Mouse (Mus musculus) liver, embryonic 15.5 days (tissue): Measurements from ENCODE around the gene Pik3r1. TPM values are rescaled to one million over a fixed set of nuclear protein-coding genes. Genes with fewer than 3 reads are reported as not detected.

Experiments used
- ATAC-seq: fragments of 200-750 bp; cut with Nextera tagmentation; 2 replicates; pipeline ENCODE4 v1.8.0; 2017; ENCODE audit warnings: moderate number of reproducible peaks, mild to moderate bottlenecking, moderate library complexity; ENCODE audit not compliant: insufficient read depth
- H3K27ac ChIP-seq: fragments of 300-500 bp; sonication (generic); replicated peaks from 2 replicates; pipeline ENCODE4 v1.5.1; 2015; ENCODE audit warnings: mild to moderate bottlenecking, inconsistent platforms
- H3K27me3 ChIP-seq: fragments of 300-500 bp; sonication (generic); 2 replicates; pipeline ENCODE4 v1.6.1; 2015; ENCODE audit warnings: mild to moderate bottlenecking, inconsistent platforms
- H3K36me3 ChIP-seq: fragments of 300-500 bp; sonication (generic); replicated peaks from 2 replicates; pipeline ENCODE4 v1.6.1; 2015; ENCODE audit warnings: moderate library complexity, mild to moderate bottlenecking, inconsistent platforms
- H3K4me1 ChIP-seq: fragments of 300-500 bp; sonication (generic); replicated peaks from 2 replicates; pipeline ENCODE4 v1.6.1; 2015; ENCODE audit warnings: inconsistent platforms
- H3K4me2 ChIP-seq: fragments of 300-500 bp; sonication (generic); 2 replicates; pipeline ENCODE4 v1.6.1; 2015; ENCODE audit warnings: moderate library complexity, mild to moderate bottlenecking, inconsistent platforms
- H3K4me3 ChIP-seq: fragments of 300-500 bp; sonication (generic); replicated peaks from 2 replicates; pipeline ENCODE4 v1.5.1; 2015; ENCODE audit warnings: mild to moderate bottlenecking, inconsistent platforms
- H3K9ac ChIP-seq: fragments of 300-500 bp; sonication (generic); 2 replicates; pipeline ENCODE4 v1.6.1; 2015; ENCODE audit warnings: moderate library complexity, mild to moderate bottlenecking, inconsistent platforms
- H3K9me3 ChIP-seq: fragments of 300-500 bp; sonication (generic); replicated peaks from 2 replicates; pipeline ENCODE4 v1.6.1; 2016; ENCODE audit warnings: inconsistent platforms
- WGBS: fragments of 180-500 bp; shearing (Covaris S2); methylation state at CpG from one replicate; pipeline ENCODE4 v1.1.7; 2015; ENCODE audit warnings: mixed read lengths; ENCODE audit not compliant: insufficient replicate concordance; 5-methylcytosine and 5-hydroxymethylcytosine counted together
- polyA plus RNA-seq: library from polyadenylated mRNA; unstranded; fragments of >200 nt; fragmentation: Nextera tagmentation; extraction: Ambion mirVana; gene quantifications from 2 replicates; pipeline ENCODE4 v1.2.1, GENCODE M21; 2015

Gene Pik3r1
- polyA plus RNA-seq, 1 experiment from 2014 or later, result 22.6 TPM

- Histone ChIP-seq H3K36me3 (no peaks in the 10 kb centered on the region), H3K9ac (peak overlapping the region; percentile 95), H3K4me1 (peaks cover 87% of the 10 kb centered on the region), H3K27ac (peak overlapping the region; percentile 92), H3K4me2 (peak overlapping the region; percentile 99), H3K27me3 (no peaks in the 10 kb centered on the region), H3K4me3 (peak overlapping the region; percentile 95), H3K9me3 (no peaks in the 10 kb centered on the region)
- no peak for ATAC-seq
- WGBS, result 0% methylated on average over 5 of the region's 5 CpGs
Measured at GRCm38 (mm10) chr13:101766605-101767012, 1.4 kb downstream of the Pik3r1 start.

GRCm38 (mm10) chr13:101765976-101766375 is 2.0 kb downstream of the Pik3r1 start:
- WGBS, result 3% methylated on average over 3 of the region's 3 CpGs
- no peak for ATAC-seq
- no peaks in the 10 kb centered on the region for H3K9me3 ChIP-seq

GRCm38 (mm10) chr13:101764111-101764510 is 3.9 kb downstream of the Pik3r1 start:
- Histone ChIP-seq H3K4me2 (peak overlapping the region; percentile 50), H3K27ac (peak overlapping the region; percentile 68), H3K4me3 (no peak overlapping the region), H3K36me3 (no peaks in the 10 kb centered on the region), H3K9ac (no peak overlapping the region), H3K9me3 (no peaks in the 10 kb centered on the region), H3K4me1 (peaks cover 89% of the 10 kb centered on the region), H3K27me3 (no peaks in the 10 kb centered on the region)
- ATAC-seq, result no peak
- 70% methylated on average over 5 of the region's 5 CpGs for WGBS

More at GRCm38 (mm10) chr13:101765976-101766375, 2.0 kb downstream of the Pik3r1 start:
- H3K4me3 ChIP-seq, result peak overlapping the region; percentile 95
- H3K4me2 ChIP-seq, result peak overlapping the region; percentile 99
- H3K9ac ChIP-seq, result peak overlapping the region; percentile 95
- H3K36me3 ChIP-seq, result no peaks in the 10 kb centered on the region
- peak overlapping the region; percentile 92; the same call in 1 of the 2 replicates for H3K27ac ChIP-seq
- peaks cover 87% of the 10 kb centered on the region for H3K4me1 ChIP-seq
- H3K27me3 ChIP-seq, result no peaks in the 10 kb centered on the region

- H3K9me3 ChIP-seq, result no peaks in the 10 kb centered on the region
- no peaks in the 10 kb centered on the region for H3K36me3 ChIP-seq
- peaks cover 89% of the 10 kb centered on the region for H3K4me1 ChIP-seq
- H3K4me2 ChIP-seq, result peak overlapping the region; percentile 50
- H3K9ac ChIP-seq, result no peak overlapping the region
- H3K4me3 ChIP-seq, result no peak overlapping the region
- H3K27me3 ChIP-seq, result no peaks in the 10 kb centered on the region
- peak overlapping the region; percentile 68 for H3K27ac ChIP-seq
- WGBS, result 87% methylated on average over 9 of the region's 9 CpGs
- no peak for ATAC-seq
Measured at GRCm38 (mm10) chr13:101763676-101764075, 4.3 kb downstream of the Pik3r1 start.

- ATAC-seq, result no peak
- no peaks in the 10 kb centered on the region for H3K27me3 ChIP-seq
- no peak overlapping the region for H3K4me3 ChIP-seq
- no peaks in the 10 kb centered on the region for H3K36me3 ChIP-seq
- no peaks in the 10 kb centered on the region for H3K9me3 ChIP-seq
- no peak overlapping the region for H3K9ac ChIP-seq
- 58% methylated on average over 5 of the region's 5 CpGs for WGBS
- H3K4me1 ChIP-seq, result peaks cover 89% of the 10 kb centered on the region
- peak overlapping the region; percentile 50 for H3K4me2 ChIP-seq
- H3K27ac ChIP-seq, result peak overlapping the region; percentile 68
Measured at GRCm38 (mm10) chr13:101763149-101763548, 4.9 kb downstream of the Pik3r1 start.

GRCm38 (mm10) chr13:101761617-101762016 is 6.4 kb downstream of the Pik3r1 start:
- no peak overlapping the region for H3K4me3 ChIP-seq
- no peak for ATAC-seq
- 41% methylated on average over 5 of the region's 5 CpGs for WGBS
- peaks cover 12% of the 10 kb centered on the region for H3K36me3 ChIP-seq
- no peak overlapping the region for H3K9ac ChIP-seq
- peaks cover 93% of the 10 kb centered on the region for H3K4me1 ChIP-seq
- no peaks in the 10 kb centered on the region for H3K9me3 ChIP-seq
- H3K27me3 ChIP-seq, result no peaks in the 10 kb centered on the region
- H3K4me2 ChIP-seq, result peak overlapping the region; percentile 48
- H3K27ac ChIP-seq, result peak overlapping the region; percentile 29

GRCm38 (mm10) chr13:101760953-101761352 is 7.1 kb downstream of the Pik3r1 start:
- Histone ChIP-seq H3K36me3 (peaks cover 19% of the 10 kb centered on the region), H3K9me3 (no peaks in the 10 kb centered on the region), H3K4me3 (peak overlapping the region; percentile 12), H3K9ac (no peak overlapping the region), H3K4me1 (peaks cover 86% of the 10 kb centered on the region), H3K27me3 (no peaks in the 10 kb centered on the region), H3K27ac (peak overlapping the region; percentile 29), H3K4me2 (peak overlapping the region; percentile 48)
- 37% methylated on average over 3 of the region's 3 CpGs for WGBS
- peak; percentile 73 for ATAC-seq

- H3K4me2 ChIP-seq, result peak overlapping the region; percentile 48
- H3K4me1 ChIP-seq, result peaks cover 78% of the 10 kb centered on the region
- H3K27me3 ChIP-seq, result no peaks in the 10 kb centered on the region
- H3K36me3 ChIP-seq, result peaks cover 22% of the 10 kb centered on the region
- no peak for ATAC-seq
- no peaks in the 10 kb centered on the region for H3K9me3 ChIP-seq
- H3K27ac ChIP-seq, result no peak overlapping the region
- no peak overlapping the region for H3K9ac ChIP-seq
- WGBS, result 33% methylated on average over 8 of the region's 8 CpGs
- H3K4me3 ChIP-seq, result no peak overlapping the region
Measured at GRCm38 (mm10) chr13:101760001-101760687, 7.9 kb downstream of the Pik3r1 start.

GRCm38 (mm10) chr13:101759281-101759871 is 8.6 kb downstream of the Pik3r1 start:
- H3K36me3 ChIP-seq, result peaks cover 22% of the 10 kb centered on the region
- peaks cover 80% of the 10 kb centered on the region for H3K4me1 ChIP-seq
- H3K9me3 ChIP-seq, result no peaks in the 10 kb centered on the region
- no peaks in the 10 kb centered on the region for H3K27me3 ChIP-seq
- H3K4me2 ChIP-seq, result peak overlapping the region; percentile 3; the same call in 1 of the 2 replicates
- H3K4me3 ChIP-seq, result no peak overlapping the region
- ATAC-seq, result no peak
- 13% methylated on average over 3 of the region's 3 CpGs for WGBS
- peak overlapping the region; percentile 29; the same call in 1 of the 2 replicates for H3K27ac ChIP-seq
- no peak overlapping the region for H3K9ac ChIP-seq

GRCm38 (mm10) chr13:101757801-101758422 is 10.1 kb downstream of the Pik3r1 start:
- no peak overlapping the region for H3K4me2 ChIP-seq
- no peak overlapping the region for H3K27ac ChIP-seq
- no peak for ATAC-seq
- H3K4me3 ChIP-seq, result no peak overlapping the region
- no peaks in the 10 kb centered on the region for H3K27me3 ChIP-seq
- no peak overlapping the region for H3K9ac ChIP-seq
- 60% methylated on average over 22 of the region's 22 CpGs for WGBS
- peaks cover 81% of the 10 kb centered on the region for H3K4me1 ChIP-seq
- no peaks in the 10 kb centered on the region for H3K9me3 ChIP-seq
- H3K36me3 ChIP-seq, result peaks cover 27% of the 10 kb centered on the region

GRCm38 (mm10) chr13:101755228-101755627 is 12.8 kb downstream of the Pik3r1 start:
- no peaks in the 10 kb centered on the region for H3K9me3 ChIP-seq
- H3K36me3 ChIP-seq, result peaks cover 33% of the 10 kb centered on the region
- H3K4me3 ChIP-seq, result no peak overlapping the region
- 71% methylated on average over 2 of the region's 2 CpGs for WGBS
- no peak overlapping the region for H3K9ac ChIP-seq
- H3K27ac ChIP-seq, result no peak overlapping the region
- peaks cover 54% of the 10 kb centered on the region for H3K4me1 ChIP-seq
- no peak for ATAC-seq
- no peak overlapping the region for H3K4me2 ChIP-seq
- H3K27me3 ChIP-seq, result no peaks in the 10 kb centered on the region
